ENCODE assay signal across 8 mouse cellular contexts in genomic region chr12:51844771-51845256, GRCm38 (mm10). TPM values are rescaled to one million over a fixed set of nuclear protein-coding genes. Genes with fewer than 3 reads are reported as not detected.
DNase-seq lines count a peak whose midpoint lies in the region; TF ChIP-seq lines count a peak whose summit lies in the region.

No protein-coding gene starts in this region.

- peak; percentile 93 for DNase-seq in ZHBTc4 (ENCODE audit: low read depth, low spot score)
- peak; percentile 94 to 97 for DNase-seq in gastrocnemius, adult 8-10 months (ENCODE audit: low spot score in 2 of 2)
- peak; percentile 85 for DNase-seq in hindlimb bud, embryonic 11.5 days (ENCODE audit: extremely low spot score, low read depth, low spot score)
- peak; percentile 81 to 97 for DNase-seq in left cerebral cortex, adult 8-10 months (ENCODE audit: low spot score in 2 of 2)
- DNase-seq in right cerebral cortex, postnatal 10 days (ENCODE audit: low spot score in 2 of 2), result peak; percentile 89 to 90
- DNase-seq in urinary bladder, postnatal 25 days (ENCODE audit: low spot score), result peak; percentile 87

- H3K36me3 ChIP-seq in megakaryocyte, embryonic 14.5 days (replicated peaks; ENCODE audit: low read length), result no peaks in the 10 kb centered on the region

- H3K4me3 ChIP-seq in cortical plate, adult 2 months (ENCODE audit: insufficient read depth, low read length), result peak overlapping the region; percentile 41
- peak overlapping the region; percentile 92 for H3K4me3 ChIP-seq in megakaryocyte, embryonic 14.5 days (replicated peaks)

- peaks cover 3% of the 10 kb centered on the region; the same call in 1 of the 2 replicates for H3K4me1 ChIP-seq in cortical plate, adult 2 months (ENCODE audit: control insufficient read depth, insufficient read depth, low read length)
- peaks cover 93% of the 10 kb centered on the region for H3K4me1 ChIP-seq in megakaryocyte, embryonic 14.5 days

- TF ChIP-seq POLR2A in cortical plate, adult 2 months (IDR thresholded peaks at IDR 0.05; ENCODE audit: extremely low read depth, insufficient read depth, low read length), result peak; percentile 73

- peak overlapping the region; percentile 30 for H3K27ac ChIP-seq in cortical plate, adult 2 months (ENCODE audit: insufficient read depth, low read length)

- H3K27me3 ChIP-seq in megakaryocyte, embryonic 14.5 days (replicated peaks), result no peaks in the 10 kb centered on the region

- TF ChIP-seq CTCF in cortical plate, adult 2 months (IDR thresholded peaks at IDR 0.05; ENCODE audit: extremely low read depth, insufficient read depth, low read length), result no peak

- no peaks in the 10 kb centered on the region for H3K9me3 ChIP-seq in megakaryocyte, embryonic 14.5 days

RNA-seq across cellular contexts. Expression of gene Hectd1, which starts 15.5 kb away (rescaled TPM):
- 33.0 and 33.1 TPM in 2 replicates for polyA plus RNA-seq in cortical plate, adult 2 months (2012; rRNA removed)
- total RNA-seq in gastrocnemius, adult 8-10 months (2022), result 10 to 100 TPM; 90.1 to 99.0 (median 95.5) TPM
- total RNA-seq in left cerebral cortex, adult 8-10 months (2022), result 10 to 100 TPM; 77.1 to 85.4 (median 79.4) TPM
- 0.77 and 2.0 TPM in 2 replicates for polyA plus RNA-seq in megakaryocyte, embryonic 14.5 days (2012; ENCODE audit: insufficient read depth, low replicate concordance)

Comparison
In these comparisons a context has a peak if more than half of its experiments do, and no peak if none do; other contexts are left out.
1. Peak in every context shown above with its lines: DNase-seq, H3K4me3 ChIP-seq and H3K27ac ChIP-seq.